Mouse (Mus musculus): ENCODE data around the gene Fbxl16. TPM values are rescaled to one million over a fixed set of nuclear protein-coding genes. Genes with fewer than 3 reads are reported as not detected.

Fbxl16 gene
- polyA plus RNA-seq, 1 experiment = 0.15 TPM

GRCm38 (mm10) chr17:25860832-25861703, 52.2 kb downstream of the Fbxl16 start, which contains the start of gene Wdr90:
TSS of gene Wdr90 (minus strand) at chr17:25861501.
- no peaks in the 10 kb centered on the region for H3K27me3 ChIP-seq (replicated peaks)
- H3K4me3 ChIP-seq (replicated peaks) = peak within 1 kb of the TSS; percentile 97
- H3K36me3 ChIP-seq (replicated peaks; ENCODE audit: low read length) = peaks cover 36% of the 10 kb centered on the region
- H3K4me1 ChIP-seq = peaks cover 65% of the 10 kb centered on the region
- TF ChIP-seq FLI1 (IDR thresholded peaks at IDR 0.05; ENCODE audit: low read length) = no peak
- no peak for TF ChIP-seq GATA1 (IDR thresholded peaks at IDR 0.05; ENCODE audit: borderline replicate concordance, low read length)
- no peaks in the 10 kb centered on the region for H3K9me3 ChIP-seq

GRCm38 (mm10) chr17:25861704-25862612, 53.1 kb downstream of the Fbxl16 start:
- H3K36me3 ChIP-seq (replicated peaks; ENCODE audit: low read length) = peaks cover 34% of the 10 kb centered on the region
- no peaks in the 10 kb centered on the region for H3K9me3 ChIP-seq
- TF ChIP-seq FLI1 (IDR thresholded peaks at IDR 0.05; ENCODE audit: low read length) (no peak), GATA1 (IDR thresholded peaks at IDR 0.05; ENCODE audit: borderline replicate concordance, low read length) (no peak)
- H3K27me3 ChIP-seq (replicated peaks) = no peaks in the 10 kb centered on the region
- peaks cover 72% of the 10 kb centered on the region for H3K4me1 ChIP-seq
- H3K4me3 ChIP-seq (replicated peaks) = peak overlapping the region; percentile 97

GRCm38 (mm10) chr17:25863681-25864080, 54.8 kb downstream of the Fbxl16 start:
- H3K4me1 ChIP-seq = peaks cover 87% of the 10 kb centered on the region
- H3K36me3 ChIP-seq (replicated peaks; ENCODE audit: low read length) = peaks cover 30% of the 10 kb centered on the region

GRCm38 (mm10) chr17:25864311-25864710, 55.4 kb downstream of the Fbxl16 start:
- no peak for TF ChIP-seq FLI1 (IDR thresholded peaks at IDR 0.05; ENCODE audit: low read length)
- no peak for TF ChIP-seq GATA1 (IDR thresholded peaks at IDR 0.05; ENCODE audit: borderline replicate concordance, low read length)
- H3K9me3 ChIP-seq = no peaks in the 10 kb centered on the region
- peaks cover 25% of the 10 kb centered on the region for H3K36me3 ChIP-seq (replicated peaks; ENCODE audit: low read length)
- H3K4me3 ChIP-seq (replicated peaks) = no peak overlapping the region
- H3K4me1 ChIP-seq = peaks cover 88% of the 10 kb centered on the region
- no peaks in the 10 kb centered on the region for H3K27me3 ChIP-seq (replicated peaks)

More at GRCm38 (mm10) chr17:25863681-25864080, 54.8 kb downstream of the Fbxl16 start:
- H3K27me3 ChIP-seq (replicated peaks) = no peaks in the 10 kb centered on the region
- no peaks in the 10 kb centered on the region for H3K9me3 ChIP-seq
- no peak for TF ChIP-seq GATA1 (IDR thresholded peaks at IDR 0.05; ENCODE audit: borderline replicate concordance, low read length)
- TF ChIP-seq FLI1 (IDR thresholded peaks at IDR 0.05; ENCODE audit: low read length) = no peak
- no peak overlapping the region for H3K4me3 ChIP-seq (replicated peaks)

GRCm38 (mm10) chr17:25865288-25865687, 56.4 kb downstream of the Fbxl16 start:
- peaks cover 24% of the 10 kb centered on the region for H3K36me3 ChIP-seq (replicated peaks; ENCODE audit: low read length)
- H3K27me3 ChIP-seq (replicated peaks) = no peaks in the 10 kb centered on the region
- TF ChIP-seq GATA1 (IDR thresholded peaks at IDR 0.05; ENCODE audit: borderline replicate concordance, low read length) = no peak
- no peak for TF ChIP-seq FLI1 (IDR thresholded peaks at IDR 0.05; ENCODE audit: low read length)
- H3K4me3 ChIP-seq (replicated peaks) = no peak overlapping the region
- peaks cover 79% of the 10 kb centered on the region for H3K4me1 ChIP-seq
- no peaks in the 10 kb centered on the region for H3K9me3 ChIP-seq

- TF ChIP-seq GATA1 (IDR thresholded peaks at IDR 0.05; ENCODE audit: borderline replicate concordance, low read length) = no peak
- TF ChIP-seq FLI1 (IDR thresholded peaks at IDR 0.05; ENCODE audit: low read length) = no peak
- Histone ChIP-seq H3K27me3 (replicated peaks) (no peaks in the 10 kb centered on the region), H3K4me1 (peaks cover 70% of the 10 kb centered on the region), H3K36me3 (replicated peaks; ENCODE audit: low read length) (peaks cover 24% of the 10 kb centered on the region), H3K9me3 (no peaks in the 10 kb centered on the region), H3K4me3 (replicated peaks) (peak overlapping the region; percentile 3)
Measured at GRCm38 (mm10) chr17:25866172-25866571, 57.3 kb downstream of the Fbxl16 start.

DNA sequence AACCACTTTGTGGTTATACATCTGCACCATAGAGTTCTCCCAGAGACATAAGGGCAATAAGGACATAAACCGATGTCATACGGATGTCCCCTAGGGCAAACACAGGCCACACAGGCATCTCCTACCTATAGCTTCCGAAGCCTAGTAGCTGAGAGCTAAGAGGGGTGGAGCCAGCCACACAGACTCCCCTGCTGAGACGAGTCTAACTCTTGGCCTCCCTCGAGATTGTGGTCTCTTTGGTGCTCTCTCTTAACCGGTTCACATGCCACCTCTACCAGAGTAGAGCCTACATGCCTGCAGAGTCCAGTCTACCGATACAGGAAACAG, 58.6 kb downstream of the Fbxl16 start:
- Histone ChIP-seq H3K4me3 (replicated peaks) (peak overlapping the region; percentile 94), H3K36me3 (replicated peaks; ENCODE audit: low read length) (peaks cover 24% of the 10 kb centered on the region), H3K9me3 (no peaks in the 10 kb centered on the region), H3K27me3 (replicated peaks) (no peaks in the 10 kb centered on the region), H3K4me1 (peaks cover 69% of the 10 kb centered on the region)
- TF ChIP-seq GATA1 (IDR thresholded peaks at IDR 0.05; ENCODE audit: borderline replicate concordance, low read length) = no peak
- no peak for TF ChIP-seq FLI1 (IDR thresholded peaks at IDR 0.05; ENCODE audit: low read length)

DNA sequence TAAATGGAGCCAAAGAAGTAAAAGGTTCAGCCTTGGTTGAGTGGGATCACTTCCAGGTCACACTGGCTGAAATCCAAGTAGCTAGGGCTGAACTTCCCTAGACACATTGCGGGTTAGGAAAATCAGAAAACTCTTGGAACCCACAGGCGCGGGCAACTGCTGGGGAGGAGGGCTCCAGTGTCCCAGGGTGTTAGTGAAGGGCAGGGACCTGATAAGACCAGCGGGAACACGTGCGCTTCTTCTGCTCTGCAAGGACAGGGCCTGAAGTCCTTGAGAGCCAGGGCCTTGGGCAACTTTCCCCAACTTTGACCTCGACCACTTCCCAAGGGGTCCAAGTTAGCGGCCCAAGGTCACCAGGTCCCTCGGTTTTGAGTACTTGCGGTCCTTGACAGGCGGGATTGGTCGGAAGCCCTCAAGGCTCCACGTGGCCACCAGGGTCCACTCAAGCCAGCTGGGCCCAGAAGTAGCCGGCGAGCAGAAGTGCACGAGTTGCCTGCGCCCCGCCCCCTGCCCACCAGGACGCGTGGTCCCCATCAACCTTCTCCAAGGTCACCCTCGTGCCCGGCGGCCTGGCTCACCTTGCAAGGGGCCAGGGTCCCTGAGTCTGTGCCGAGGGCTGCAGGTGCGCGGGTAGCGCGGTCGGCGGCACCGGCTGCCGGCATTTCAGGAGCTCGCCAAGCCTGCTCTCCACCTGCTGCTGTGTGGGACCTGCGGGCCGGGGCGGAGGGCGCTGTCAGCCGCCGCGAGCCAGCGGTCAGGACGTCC, 59.1 kb downstream of the Fbxl16 start:
- Histone ChIP-seq H3K4me3 (replicated peaks) (peak overlapping the region; percentile 94), H3K36me3 (replicated peaks; ENCODE audit: low read length) (peaks cover 24% of the 10 kb centered on the region), H3K4me1 (peaks cover 68% of the 10 kb centered on the region), H3K9me3 (no peaks in the 10 kb centered on the region), H3K27me3 (replicated peaks) (no peaks in the 10 kb centered on the region)
- TF ChIP-seq FLI1 (IDR thresholded peaks at IDR 0.05; ENCODE audit: low read length) (no peak), GATA1 (IDR thresholded peaks at IDR 0.05; ENCODE audit: borderline replicate concordance, low read length) (no peak)

DNA sequence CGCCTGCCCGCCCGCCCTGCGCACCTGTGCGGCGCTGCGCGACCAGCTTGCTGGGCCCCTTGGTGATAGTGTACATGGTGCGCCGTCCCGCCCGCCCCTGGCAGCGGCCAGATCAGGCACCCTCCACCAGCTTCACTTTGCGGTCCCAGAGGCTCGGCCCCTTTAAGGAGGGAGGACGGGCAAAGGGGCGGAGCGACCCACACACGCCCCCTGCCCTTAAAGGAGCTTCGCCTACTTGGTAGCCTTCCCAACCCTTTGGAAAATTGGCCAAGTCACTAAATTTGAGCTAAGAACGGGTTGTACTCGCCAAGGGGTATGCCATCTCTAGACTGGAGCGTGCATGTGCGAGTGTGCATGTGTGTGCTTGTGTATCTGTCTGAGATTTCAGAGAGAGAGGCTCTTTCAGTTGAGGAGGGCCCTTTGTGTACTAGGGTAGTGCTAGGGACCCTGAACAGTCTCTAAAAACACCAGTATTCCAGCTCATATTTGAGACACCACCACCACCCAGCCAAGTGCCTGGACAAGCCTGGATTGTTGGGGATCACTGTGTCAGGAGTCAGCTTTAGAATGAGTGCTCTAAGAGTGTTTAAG, 59.8 kb downstream of the Fbxl16 start, which contains the start of gene Mcrip2:
Mcrip2 (minus strand) TSS at position 164 of the 591 bp plus-strand sequence.
- peak within 1 kb of the TSS; percentile 94 for H3K4me3 ChIP-seq (replicated peaks)
- H3K27me3 ChIP-seq (replicated peaks) = no peaks in the 10 kb centered on the region
- H3K4me1 ChIP-seq = peaks cover 66% of the 10 kb centered on the region
- no peaks in the 10 kb centered on the region for H3K9me3 ChIP-seq
- peaks cover 21% of the 10 kb centered on the region for H3K36me3 ChIP-seq (replicated peaks; ENCODE audit: low read length)
- TF ChIP-seq FLI1 (IDR thresholded peaks at IDR 0.05; ENCODE audit: low read length) (no peak), GATA1 (IDR thresholded peaks at IDR 0.05; ENCODE audit: borderline replicate concordance, low read length) (no peak)
